Mouse (Mus musculus) adrenal gland (tissue): ENCODE data around the gene Rpa3.

Experiments
- intact Hi-C: fragments of 180-260 bp; cut with DNase I; formaldehyde crosslinking; loops from one replicate; pipeline ENCODE4 v1.15.1; 2025
- long read RNA-seq, 2 experiments: library from polyadenylated mRNA; unstranded; transcript quantifications; one replicate each; pipeline ENCODE4 v2.0.0; 2020; ENCODE audit warnings: borderline replicate concordance in 1 of 2; ENCODE audit not compliant: insufficient replicate concordance in 1 of 2

The Rpa3 gene
- long read RNA-seq, experiment 1, transcript Rpa3-201 (4 exons, 670 nt): major isoform, 7 of 8 reads
- long read RNA-seq, experiment 1, partial matches to known transcripts: 0 of 8 reads
- long read RNA-seq, experiment 1, other reads (novel, unspliced or antisense): 0 of 8 reads
- long read RNA-seq, experiment 2, partial matches to known transcripts: 0 of 3 reads
- long read RNA-seq, experiment 2, other reads (novel, unspliced or antisense): 1 of 3 reads

- intact Hi-C loops: no loop called here
Measured at GRCm38 (mm10) chr6:8259004-8259666, at the start of gene Rpa3, which contains the start of the genes Umad1 and Gm45062. Rpa3 (minus strand) TSS chr6:8259173. Umad1 (plus strand) TSS chr6:8259288. Gm45062 (plus strand) TSS chr6:8259450.

- intact Hi-C loops: no loop called here
Measured at GRCm38 (mm10) chr6:8307878-8308775, 49.2 kb upstream of the Rpa3 start.

GRCm38 (mm10) chr6:8299066-8299863 is 40.3 kb upstream of the Rpa3 start:
- intact Hi-C loops: no loop called here

- intact Hi-C loops: no loop called here
Measured at GRCm38 (mm10) chr6:8294048-8294784, 35.2 kb upstream of the Rpa3 start.

- intact Hi-C loops: no loop called here
Measured at GRCm38 (mm10) chr6:8288755-8289580, 30.0 kb upstream of the Rpa3 start.

- intact Hi-C loops: no loop called here
Measured at GRCm38 (mm10) chr6:8286146-8286545, 27.2 kb upstream of the Rpa3 start.

GRCm38 (mm10) chr6:8285401-8285960 is 26.5 kb upstream of the Rpa3 start:
- intact Hi-C loops: no loop called here

- intact Hi-C loops: no loop called here
Measured at GRCm38 (mm10) chr6:8283255-8283654, 24.3 kb upstream of the Rpa3 start.

- intact Hi-C loops: loop anchor here (5.0 kb wide), 1 partner anchor 554 kb away; no protein-coding TSS in a partner anchor
Measured at GRCm38 (mm10) chr6:8278426-8279002, 19.5 kb upstream of the Rpa3 start.

- intact Hi-C loops: loop anchor here (5.0 kb wide), 1 partner anchor 556 kb away; no protein-coding TSS in a partner anchor
Measured at GRCm38 (mm10) chr6:8276431-8276830, 17.5 kb upstream of the Rpa3 start.

- intact Hi-C loops: loop anchor here (5.0 kb wide), 1 partner anchor 557 kb away; no protein-coding TSS in a partner anchor
Measured at GRCm38 (mm10) chr6:8275098-8275497, 16.1 kb upstream of the Rpa3 start.

- intact Hi-C loops: loop anchor here (5.0 kb wide), 2 partner anchors 463 to 558 kb away; no protein-coding TSS in a partner anchor
Measured at GRCm38 (mm10) chr6:8274387-8275054, 15.5 kb upstream of the Rpa3 start.

- intact Hi-C loops: loop anchor here (5.0 kb wide), 1 partner anchor 466 kb away; no protein-coding TSS in a partner anchor
Measured at GRCm38 (mm10) chr6:8271047-8271446, 12.1 kb upstream of the Rpa3 start.

GRCm38 (mm10) chr6:8259667-8260044 is 683 bp upstream of the Rpa3 start:
- intact Hi-C loops: loop anchor here (5.0 kb wide), 1 partner anchor 248 kb away; the partner anchor contains the start of gene Glcci1

- intact Hi-C loops: no loop called here
Measured at GRCm38 (mm10) chr6:8258316-8258715, 657 bp downstream of the Rpa3 start.

- intact Hi-C loops: no loop called here
Measured at GRCm38 (mm10) chr6:8228596-8228995, 30.4 kb downstream of the Rpa3 start.

- intact Hi-C loops: no loop called here
Measured at GRCm38 (mm10) chr6:8227035-8227434, 31.9 kb downstream of the Rpa3 start.

GRCm38 (mm10) chr6:8210661-8211060 is 48.3 kb downstream of the Rpa3 start:
- intact Hi-C loops: no loop called here
